Mouse (Mus musculus): Measurements from ENCODE around the gene Ubxn1.

Gene Ubxn1

GRCm38 (mm10) chr19:8897865-8898495, 26.7 kb downstream of the Ubxn1 start, which contains the start of gene Ganab:
Gene Ganab (plus strand): TSS chr19:8898071.
- DNase-seq (ENCODE audit: extremely low spot score, low spot score): peak; percentile 96

GRCm38 (mm10) chr19:8898576-8898975, 27.3 kb downstream of the Ubxn1 start:
- DNase-seq (ENCODE audit: extremely low spot score, low spot score): no peak

DNA sequence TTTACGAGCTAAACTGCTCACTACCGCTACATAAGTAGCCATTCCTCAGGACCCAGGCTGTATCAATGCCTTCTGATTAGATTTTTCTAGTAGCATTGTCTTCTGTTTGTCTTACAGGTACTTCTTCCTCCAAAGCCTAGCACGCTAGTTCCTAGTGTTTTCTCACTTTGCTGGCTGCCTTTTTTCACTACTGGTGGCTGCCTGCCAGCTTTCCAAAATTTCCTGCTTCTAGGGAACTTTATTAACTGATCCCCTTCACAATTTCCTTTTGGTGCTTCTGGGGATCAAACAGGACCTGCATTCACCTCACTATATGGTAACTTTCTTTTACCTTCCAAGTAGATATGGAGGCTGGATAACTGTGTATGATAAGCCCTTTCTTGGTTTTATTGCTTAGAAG, 27.8 kb downstream of the Ubxn1 start:
- DNase-seq (ENCODE audit: extremely low spot score, low spot score): no peak

GRCm38 (mm10) chr19:8903412-8903811, 32.1 kb downstream of the Ubxn1 start:
- DNase-seq (ENCODE audit: extremely low spot score, low spot score): no peak

DNA sequence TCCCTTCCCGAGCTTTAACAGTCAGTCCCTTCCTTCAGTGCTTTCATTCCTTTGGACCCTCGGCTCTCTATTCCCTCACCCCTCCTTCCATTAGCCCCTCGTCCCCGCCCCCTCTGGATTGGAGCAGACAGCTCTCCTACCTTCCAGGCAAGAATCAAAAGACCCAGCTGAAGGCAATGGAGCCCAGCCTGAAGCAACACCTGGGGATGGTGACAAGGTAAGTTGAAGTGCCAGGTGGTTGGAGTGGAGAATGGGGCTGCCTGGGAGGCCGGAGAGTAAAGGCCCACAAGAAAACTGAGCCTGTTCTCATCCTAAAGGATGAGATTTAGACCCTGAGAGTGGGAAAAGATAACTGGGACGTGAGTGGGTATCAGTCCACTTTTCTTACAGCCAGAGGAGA, 37.2 kb downstream of the Ubxn1 start:
- no peak for DNase-seq (ENCODE audit: extremely low spot score, low spot score)

- no peak for DNase-seq (ENCODE audit: extremely low spot score, low spot score)
These were observed 40.5 kb downstream of the Ubxn1 start for GRCm38 (mm10) chr19:8911810-8912209.

DNA sequence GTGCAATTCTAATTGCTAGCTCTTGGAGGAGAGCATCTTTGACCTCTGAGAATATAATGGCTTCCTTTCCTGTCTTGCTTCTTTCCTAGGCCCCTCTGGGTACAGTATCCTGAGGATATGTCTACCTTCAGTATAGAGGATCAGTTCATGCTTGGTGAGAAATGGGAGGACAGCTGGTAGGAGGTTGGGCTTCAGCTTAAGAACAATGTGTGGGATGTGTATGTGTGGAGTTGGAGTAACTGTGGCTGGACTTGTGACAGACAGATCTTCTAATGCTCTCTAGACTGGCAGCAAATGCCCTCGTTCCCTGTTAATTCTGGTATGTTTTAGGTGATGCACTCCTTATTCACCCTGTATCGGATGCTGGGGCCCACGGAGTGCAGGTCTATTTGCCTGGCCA, 42.9 kb downstream of the Ubxn1 start:
- no peak for DNase-seq (ENCODE audit: extremely low spot score, low spot score)

- no peak for DNase-seq (ENCODE audit: extremely low spot score, low spot score)
These were observed 47.7 kb downstream of the Ubxn1 start for GRCm38 (mm10) chr19:8919000-8919399.

- DNase-seq (ENCODE audit: extremely low spot score, low spot score): no peak
These were observed 48.4 kb downstream of the Ubxn1 start for GRCm38 (mm10) chr19:8919684-8920072.

DNA sequence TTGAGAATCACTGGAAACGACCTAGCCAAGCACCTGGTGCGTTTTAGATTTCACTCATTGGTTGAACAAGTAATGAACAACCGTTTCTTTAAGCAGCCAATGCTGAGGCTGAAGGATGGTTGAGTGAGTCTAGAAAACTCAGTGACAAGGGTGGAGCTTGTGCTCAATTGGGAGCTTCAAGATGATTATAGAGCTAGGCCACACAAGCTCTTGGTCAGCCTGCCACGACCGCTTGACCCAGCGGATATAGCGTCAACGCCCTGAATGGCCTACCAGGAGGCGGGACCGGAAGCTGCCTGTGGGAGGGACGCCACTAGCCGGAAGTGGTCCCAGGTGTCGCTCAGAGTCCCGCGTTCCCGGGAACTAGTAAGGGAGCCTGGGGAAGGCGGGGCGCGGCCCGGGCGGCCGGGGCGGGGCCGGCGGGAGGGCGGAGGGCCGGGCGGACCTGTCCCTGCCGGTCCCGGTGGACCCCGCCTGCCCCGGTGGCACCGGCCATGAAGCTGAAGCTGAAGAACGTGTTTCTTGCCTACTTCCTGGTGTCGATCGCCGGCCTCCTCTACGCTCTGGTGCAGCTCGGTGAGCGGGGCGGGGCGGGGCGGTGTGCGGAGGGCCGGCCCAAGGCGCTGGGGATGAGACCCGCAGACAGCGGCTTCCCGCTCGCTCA, 48.9 kb downstream of the Ubxn1 start, which contains the start of gene B3gat3:
B3gat3 (plus strand) TSS at position 302 of the 664 bp plus-strand sequence.
- DNase-seq (ENCODE audit: extremely low spot score, low spot score): peak; percentile 99

GRCm38 (mm10) chr19:8920836-8921291, 49.6 kb downstream of the Ubxn1 start:
- DNase-seq (ENCODE audit: extremely low spot score, low spot score): no peak

- no peak for DNase-seq (ENCODE audit: extremely low spot score, low spot score)
These were observed 50.4 kb downstream of the Ubxn1 start for GRCm38 (mm10) chr19:8921741-8922140.

Data from neural tube, embryonic 10.5 days (tissue).